Mouse (Mus musculus) cortical plate, adult 2 months (tissue): ENCODE data around the gene Ms4a4d.

ENCODE experiments used
- CTCF ChIP-seq: fragments of 200-500 bp; IDR thresholded peaks from 2 replicates; pipeline ENCODE4 v1.5.1; 2011; ENCODE audit warnings: mild to moderate bottlenecking, control low read depth, low read length; ENCODE audit not compliant: insufficient read depth; ENCODE audit errors: extremely low read depth
- POLR2A ChIP-seq: fragments of 200-500 bp; IDR thresholded peaks from 2 replicates; pipeline ENCODE4 v1.6.1; 2011; ENCODE audit warnings: mild to moderate bottlenecking, low read length, control low read depth; ENCODE audit not compliant: insufficient read depth; ENCODE audit errors: extremely low read depth

GRCm38 (mm10) chr19:11520146-11520545, 16.5 kb upstream of the Ms4a4d start:
- TF ChIP-seq CTCF (no peak), POLR2A (no peak)
